In the genomic region with DNA sequence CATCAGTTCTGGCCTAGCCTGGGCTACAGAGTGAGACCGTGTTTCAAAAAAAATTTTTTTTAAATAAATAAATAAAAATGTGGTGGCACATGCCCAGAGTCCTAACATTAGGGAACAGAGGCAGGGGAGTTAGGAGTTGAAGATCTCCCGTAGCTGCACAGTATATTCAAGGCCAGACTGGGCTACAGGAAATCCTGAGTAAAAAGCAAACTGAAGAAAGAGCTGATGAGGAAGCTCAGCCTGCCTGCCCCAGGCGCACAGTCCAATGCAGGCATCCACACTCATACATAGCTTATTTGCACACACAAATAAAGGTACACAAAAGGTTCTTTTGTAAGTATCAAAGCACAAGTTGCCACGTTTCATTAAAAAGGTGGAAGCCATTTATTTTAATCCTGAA, we compare ENCODE assay signal across 1 mouse cellular context.
TF ChIP-seq lines count a peak whose summit lies in the region.

No protein-coding gene starts in this region.

TF ChIP-seq in CH12.LX, 34 proteins besides CTCF, POLR2A, EP300 and RAD21:
- TF ChIP-seq USF1 (IDR thresholded peaks at IDR 0.05; ENCODE audit: low read depth, low read length) (no peak), IRF4 (IDR thresholded peaks at IDR 0.05; ENCODE audit: low read depth, low read length) (peak; percentile 74), CHD1 (IDR thresholded peaks at IDR 0.05; ENCODE audit: low read depth, low read length) (no peak), ZKSCAN1 (IDR thresholded peaks at IDR 0.05; ENCODE audit: borderline replicate concordance, low read depth, low read length) (no peak)
